Mouse (Mus musculus) mesoderm, embryonic 11.5 days (tissue): ENCODE measurements around the gene Gm3095.
"Not testable (repeated sequence)": the region's sequence is repeated elsewhere in the genome, so short reads cannot be mapped to it uniquely, and the experiment has no call there.

Experiments used
- DNase-seq: peaks from one replicate; pipeline ENCODE4 v3.0.0-alpha.2; 2012; ENCODE audit warnings: low read depth, low spot score

The Gm3095 gene

GRCm38 (mm10) chr14:3963247-3963646, at the start of gene Gm3095:
Gm3095 (plus strand) TSS chr14:3963547.
- not testable (repeated sequence) for DNase-seq

GRCm38 (mm10) chr14:3931456-3931855, 31.9 kb upstream of the Gm3095 start, which contains the start of gene Gm3029:
Gm3029 (plus strand) TSS chr14:3931756.
- not testable (repeated sequence) for DNase-seq

GRCm38 (mm10) chr14:3998094-3998493, 34.7 kb downstream of the Gm3095 start, which contains the start of gene Gm3099:
Gm3099 (plus strand) TSS chr14:3998394.
- DNase-seq: not testable (repeated sequence)
